Mouse (Mus musculus) liver, embryonic 14.5 days (tissue): ENCODE data around the gene Sstr5. TPM values are rescaled to one million over a fixed set of nuclear protein-coding genes. Genes with fewer than 3 reads are reported as not detected.

Source experiments
- ATAC-seq: fragments of 200-750 bp; cut with Nextera tagmentation; 2 replicates; pipeline ENCODE4 v1.8.0; 2017; ENCODE audit warnings: moderate number of reproducible peaks, mild to moderate bottlenecking, moderate library complexity; ENCODE audit not compliant: insufficient read depth
- DNase-seq, 3 experiments: peaks; one replicate each; pipeline ENCODE4 v3.0.0-alpha.2; 2012 to 2013; ENCODE audit warnings: low read depth in 3 of 3, low spot score in 3 of 3
- H3K27ac ChIP-seq: fragments of 300-500 bp; sonication (generic); 2 replicates; pipeline ENCODE4 v1.5.1; 2014; ENCODE audit warnings: moderate library complexity, mild to moderate bottlenecking, control low read depth, inconsistent platforms
- H3K27me3 ChIP-seq: fragments of 300-500 bp; sonication (generic); 2 replicates; pipeline ENCODE4 v1.6.1; 2014; ENCODE audit warnings: mild to moderate bottlenecking, low read length, moderate library complexity; ENCODE audit not compliant: control insufficient read depth, insufficient read depth
- H3K36me3 ChIP-seq: fragments of 300-500 bp; sonication (generic); replicated peaks from 2 replicates; pipeline ENCODE4 v1.6.1; 2014; ENCODE audit warnings: low read depth; ENCODE audit not compliant: control insufficient read depth, insufficient read depth
- H3K4me1 ChIP-seq, 2 experiments: fragments of 200-500 bp in 1 of 2; fragments of 300-500 bp in 1 of 2; sonication (generic) in 1 of 2; replicated peaks; 2 replicates each; pipeline ENCODE4 v1.6.1; 2012 to 2014; ENCODE audit warnings: antibody characterized with exemption in 1 of 2, inconsistent platforms in 1 of 2, low read length in 1 of 2; ENCODE audit not compliant: control insufficient read depth in 2 of 2, insufficient read depth in 2 of 2
- H3K4me2 ChIP-seq: fragments of 300-500 bp; sonication (generic); 2 replicates; pipeline ENCODE4 v1.6.1; 2014; ENCODE audit warnings: low read depth, mild to moderate bottlenecking, control low read depth, moderate library complexity
- H3K4me3 ChIP-seq, 2 experiments: fragments of 200-500 bp in 1 of 2; fragments of 300-500 bp in 1 of 2; sonication (generic) in 1 of 2; 2 replicates each; pipeline ENCODE4 v1.5.1; 2012 to 2014; ENCODE audit warnings: low read depth in 2 of 2, low read length in 2 of 2, mild to moderate bottlenecking in 2 of 2, control low read depth in 1 of 2, inconsistent platforms in 1 of 2, moderate library complexity in 1 of 2; ENCODE audit not compliant: insufficient read depth in 1 of 2
- H3K9ac ChIP-seq: fragments of 300-500 bp; sonication (generic); replicated peaks from 2 replicates; pipeline ENCODE4 v1.6.1; 2014; ENCODE audit warnings: mild to moderate bottlenecking, control low read depth, moderate library complexity
- H3K9me3 ChIP-seq: fragments of 300-500 bp; sonication (generic); 2 replicates; pipeline ENCODE4 v1.6.1; 2016; ENCODE audit warnings: low read length, mixed read lengths; ENCODE audit not compliant: control insufficient read depth
- CTCF ChIP-seq: IDR thresholded peaks from 2 replicates; pipeline ENCODE4 v1.5.1; 2016; ENCODE audit warnings: antibody characterized with exemption, low read depth, control low read depth
- EP300 ChIP-seq: IDR thresholded peaks from 2 replicates; pipeline ENCODE4 v1.6.1; 2016; ENCODE audit warnings: antibody characterized with exemption, low read depth
- WGBS: fragments of 180-500 bp; shearing (Covaris S2); extraction: QIAGEN DNeasy Blood & Tissue Kit; methylation state at CpG from one replicate; pipeline ENCODE4 v1.1.7; 2014; ENCODE audit not compliant: insufficient replicate concordance; 5-methylcytosine and 5-hydroxymethylcytosine counted together
- polyA plus RNA-seq, 2 experiments: library from polyadenylated mRNA; depleted of rRNA in 1 of 2; stranded (reverse) in 1 of 2; unstranded in 1 of 2; fragments of >200 nt; fragmentation: Nextera tagmentation in 1 of 2; extraction: Ambion mirVana in 1 of 2; gene quantifications; 2 replicates each; pipeline versions ENCODE4 v1.2.1 to v1.2.3; 2012 to 2014

Gene Sstr5
- polyA plus RNA-seq, 2 experiments, result 0.01 TPM; not detected in 1

DNA sequence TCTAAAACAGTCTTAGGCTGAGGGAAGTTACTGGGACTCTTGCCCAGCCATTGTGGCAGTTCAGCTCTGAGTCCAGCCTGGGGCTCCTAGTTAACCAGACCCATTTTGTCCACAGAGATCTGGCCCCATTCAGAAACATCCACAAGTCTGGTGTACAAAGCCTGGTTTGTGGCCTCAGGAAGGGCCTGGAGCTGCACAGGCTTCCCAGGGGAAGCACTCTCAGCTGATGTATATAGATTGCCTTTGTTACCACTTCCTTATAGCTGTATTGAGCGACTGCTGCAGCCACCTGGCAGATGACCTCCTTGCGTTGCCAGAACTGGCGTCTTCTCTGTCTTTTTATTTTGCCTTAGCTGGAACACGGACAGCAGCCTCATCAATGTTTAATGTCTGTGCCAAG lies 52.0 kb downstream of the Sstr5 start:
- Histone ChIP-seq H3K36me3 (no peaks in the 10 kb centered on the region), H3K9ac (no peak overlapping the region), H3K9me3 (no peaks in the 10 kb centered on the region), H3K27ac (no peak overlapping the region), H3K4me2 (no peak overlapping the region), H3K4me1 (peaks cover 0 to 2% of the 10 kb centered on the region in 2 experiments; a peak in 2 of 4 replicates), H3K27me3 (no peaks in the 10 kb centered on the region), H3K4me3 (no peak overlapping the region)
- TF ChIP-seq CTCF (no peak), EP300 (no peak)
- no peak for DNase-seq
- ATAC-seq, result no peak
- 30% methylated on average over 4 of the region's 4 CpGs for WGBS

DNA sequence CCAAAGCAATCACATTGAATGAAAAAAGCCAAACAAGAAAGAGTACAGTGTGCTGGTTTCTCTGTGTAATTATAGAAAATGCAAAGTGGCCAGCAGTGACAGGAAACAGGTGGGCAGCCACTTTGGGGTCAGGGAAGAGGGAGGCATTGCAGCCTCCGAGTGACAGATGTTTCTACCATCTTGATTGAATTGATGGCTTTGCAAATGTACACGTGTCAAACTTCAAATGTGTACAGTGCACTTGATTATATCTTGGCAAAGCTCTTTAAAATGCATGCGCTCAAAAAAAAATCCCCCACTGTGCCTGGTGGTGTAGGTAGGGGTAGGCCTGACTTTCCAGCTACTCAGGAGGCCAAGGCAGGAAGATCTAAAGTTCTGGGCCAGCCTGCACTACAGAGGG lies 54.2 kb downstream of the Sstr5 start:
- no peak for TF ChIP-seq EP300
- TF ChIP-seq CTCF, result no peak
- no peak overlapping the region for H3K9ac ChIP-seq
- H3K4me1 ChIP-seq, result peaks cover 0 to 2% of the 10 kb centered on the region in 2 experiments; a peak in 2 of 4 replicates
- DNase-seq, result no peak
- H3K4me3 ChIP-seq, result no peak overlapping the region
- no peak overlapping the region for H3K4me2 ChIP-seq
- no peak overlapping the region for H3K27ac ChIP-seq
- H3K27me3 ChIP-seq, result no peaks in the 10 kb centered on the region
- H3K36me3 ChIP-seq, result no peaks in the 10 kb centered on the region
- no peaks in the 10 kb centered on the region for H3K9me3 ChIP-seq
- ATAC-seq, result no peak
- 39% methylated on average over 3 of the region's 3 CpGs for WGBS

DNA sequence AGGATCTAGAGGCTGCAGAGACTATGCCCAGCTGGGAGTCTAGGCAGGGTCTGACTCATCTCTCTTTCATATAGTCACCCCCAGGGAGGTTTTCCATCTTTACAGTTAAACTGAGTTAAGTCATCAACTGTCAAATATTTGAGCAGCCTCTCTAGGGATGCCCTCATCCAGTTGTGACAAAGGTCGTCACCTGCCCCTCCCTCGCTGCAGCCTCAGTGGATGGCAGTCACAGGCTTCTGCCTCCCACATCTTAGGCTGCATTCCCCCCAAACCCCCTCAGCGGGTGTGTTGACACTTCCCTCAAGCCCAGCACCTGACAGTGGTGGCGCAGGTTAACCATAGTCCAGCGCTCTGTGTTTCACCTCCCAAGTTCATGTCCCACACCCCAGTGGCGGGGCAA lies 55.7 kb downstream of the Sstr5 start:
- TF ChIP-seq EP300, result no peak
- TF ChIP-seq CTCF, result no peak
- Histone ChIP-seq H3K36me3 (no peaks in the 10 kb centered on the region), H3K4me1 (peaks cover 0 to 2% of the 10 kb centered on the region in 2 experiments; a peak in 2 of 4 replicates), H3K27ac (no peak overlapping the region), H3K4me2 (no peak overlapping the region), H3K27me3 (no peaks in the 10 kb centered on the region), H3K9ac (no peak overlapping the region), H3K4me3 (no peak overlapping the region), H3K9me3 (no peaks in the 10 kb centered on the region)
- ATAC-seq (peak; percentile 51), DNase-seq (no peak)
- 47% methylated on average over 6 of the region's 6 CpGs for WGBS

Other genes starting within 250 kb of the Sstr5 start
- 0.27 and 0.63 TPM in 2 replicates for gene Baiap3, start 240.9 kb downstream of the Sstr5 start, polyA plus RNA-seq (2012; rRNA removed)
- gene Baiap3, start 240.9 kb downstream of the Sstr5 start, polyA plus RNA-seq (2014; fragmentation: Nextera tagmentation; extraction: Ambion mirVana), result 0.69 TPM in 1 of 2 replicates, not detected in the other
- 129 and 168 TPM in 2 replicates for gene Ube2i, start 222.7 kb downstream of the Sstr5 start, polyA plus RNA-seq (2012; rRNA removed)
- gene Ube2i, start 222.7 kb downstream of the Sstr5 start, polyA plus RNA-seq (2014; fragmentation: Nextera tagmentation; extraction: Ambion mirVana), result 244 and 260 TPM in 2 replicates
- 0.89 and 1.8 TPM in 2 replicates for gene Prss34, start 198.9 kb downstream of the Sstr5 start, polyA plus RNA-seq (2012; rRNA removed)
- 0.71 and 3.6 TPM in 2 replicates for gene Prss34, start 198.9 kb downstream of the Sstr5 start, polyA plus RNA-seq (2014; fragmentation: Nextera tagmentation; extraction: Ambion mirVana)
- gene Prss28, start 188.6 kb downstream of the Sstr5 start, polyA plus RNA-seq (2012; rRNA removed), result not detected in 2 replicates
- not detected in 2 replicates for gene Prss28, start 188.6 kb downstream of the Sstr5 start, polyA plus RNA-seq (2014; fragmentation: Nextera tagmentation; extraction: Ambion mirVana)
- not detected in 2 replicates for gene Prss29, start 178.6 kb downstream of the Sstr5 start, polyA plus RNA-seq (2012; rRNA removed)
- not detected in 2 replicates for gene Prss29, start 178.6 kb downstream of the Sstr5 start, polyA plus RNA-seq (2014; fragmentation: Nextera tagmentation; extraction: Ambion mirVana)
- gene Tpsab1, start 151.7 kb downstream of the Sstr5 start, polyA plus RNA-seq (2012; rRNA removed), result not detected in 2 replicates
- gene Tpsab1, start 151.7 kb downstream of the Sstr5 start, polyA plus RNA-seq (2014; fragmentation: Nextera tagmentation; extraction: Ambion mirVana), result not detected in 2 replicates
- gene Tpsb2, start 131.0 kb downstream of the Sstr5 start, polyA plus RNA-seq (2012; rRNA removed), result 0.11 and 0.12 TPM in 2 replicates
- 0.44 TPM in 1 of 2 replicates, not detected in the other for gene Tpsb2, start 131.0 kb downstream of the Sstr5 start, polyA plus RNA-seq (2014; fragmentation: Nextera tagmentation; extraction: Ambion mirVana)
- gene Tpsg1, start 128.0 kb downstream of the Sstr5 start, polyA plus RNA-seq (2012; rRNA removed), result 0.51 and 0.93 TPM in 2 replicates
- 0.49 and 0.53 TPM in 2 replicates for gene Tpsg1, start 128.0 kb downstream of the Sstr5 start, polyA plus RNA-seq (2014; fragmentation: Nextera tagmentation; extraction: Ambion mirVana)
- 1.2 and 1.3 TPM in 2 replicates for gene Cacna1h, start 63.5 kb downstream of the Sstr5 start, polyA plus RNA-seq (2012; rRNA removed)
- gene Cacna1h, start 63.5 kb downstream of the Sstr5 start, polyA plus RNA-seq (2014; fragmentation: Nextera tagmentation; extraction: Ambion mirVana), result 0.13 and 0.50 TPM in 2 replicates
- gene Tekt4, start 42.7 kb downstream of the Sstr5 start, polyA plus RNA-seq (2012; rRNA removed), result 0.07 TPM in 1 of 2 replicates, not detected in the other
- 0.13 TPM in 1 of 2 replicates, not detected in the other for gene Tekt4, start 42.7 kb downstream of the Sstr5 start, polyA plus RNA-seq (2014; fragmentation: Nextera tagmentation; extraction: Ambion mirVana)
- 0.04 and 0.11 TPM in 2 replicates for gene Sox8, start 73.4 kb upstream of the Sstr5 start, polyA plus RNA-seq (2012; rRNA removed)
- gene Sox8, start 73.4 kb upstream of the Sstr5 start, polyA plus RNA-seq (2014; fragmentation: Nextera tagmentation; extraction: Ambion mirVana), result 0.15 TPM in 1 of 2 replicates, not detected in the other
- gene Lmf1, start 81.8 kb upstream of the Sstr5 start, polyA plus RNA-seq (2012; rRNA removed), result 3.4 and 4.0 TPM in 2 replicates
- gene Lmf1, start 81.8 kb upstream of the Sstr5 start, polyA plus RNA-seq (2014; fragmentation: Nextera tagmentation; extraction: Ambion mirVana), result 7.9 and 9.3 TPM in 2 replicates
- 0.60 TPM in 1 of 2 replicates, not detected in the other for gene Gng13, start 219.9 kb upstream of the Sstr5 start, polyA plus RNA-seq (2012; rRNA removed)
- gene Gng13, start 219.9 kb upstream of the Sstr5 start, polyA plus RNA-seq (2014; fragmentation: Nextera tagmentation; extraction: Ambion mirVana), result not detected in 2 replicates
- 14.4 and 19.6 TPM in 2 replicates for gene Chtf18, start 230.1 kb upstream of the Sstr5 start, polyA plus RNA-seq (2012; rRNA removed)
- gene Chtf18, start 230.1 kb upstream of the Sstr5 start, polyA plus RNA-seq (2014; fragmentation: Nextera tagmentation; extraction: Ambion mirVana), result 12.4 and 15.5 TPM in 2 replicates
- gene Rpusd1, start 230.4 kb upstream of the Sstr5 start, polyA plus RNA-seq (2012; rRNA removed), result 9.5 and 11.1 TPM in 2 replicates
- 5.9 and 6.1 TPM in 2 replicates for gene Rpusd1, start 230.4 kb upstream of the Sstr5 start, polyA plus RNA-seq (2014; fragmentation: Nextera tagmentation; extraction: Ambion mirVana)
- gene Mslnl, start 238.8 kb upstream of the Sstr5 start, polyA plus RNA-seq (2012; rRNA removed), result not detected in 2 replicates
- gene Mslnl, start 238.8 kb upstream of the Sstr5 start, polyA plus RNA-seq (2014; fragmentation: Nextera tagmentation; extraction: Ambion mirVana), result not detected in 2 replicates